Mouse (Mus musculus) hindbrain, postnatal 0 days (tissue): Measurements from ENCODE around the gene Tlcd1. TPM values are rescaled to one million over a fixed set of nuclear protein-coding genes. Genes with fewer than 3 reads are reported as not detected.
A peak's percentile ranks its signal among the peaks of the same experiment; 100 is the strongest.

Experiments used
- ATAC-seq: fragments of 200-750 bp; cut with Nextera tagmentation; 2 replicates; pipeline ENCODE4 v1.8.0; 2017; ENCODE audit warnings: mild to moderate bottlenecking, moderate TSS enrichment, moderate library complexity
- DNase-seq: peaks from one replicate; pipeline ENCODE4 v3.0.0-alpha.2; 2015; ENCODE audit warnings: low spot score
- H3K27ac ChIP-seq: fragments of 300-500 bp; sonication (generic); 2 replicates; pipeline ENCODE4 v1.5.1; 2014; ENCODE audit warnings: mild to moderate bottlenecking
- H3K27me3 ChIP-seq: fragments of 300-500 bp; sonication (generic); 2 replicates; pipeline ENCODE4 v1.6.1; 2014; ENCODE audit warnings: low read length, mixed read lengths; ENCODE audit not compliant: insufficient read depth
- H3K36me3 ChIP-seq: fragments of 300-500 bp; sonication (generic); 2 replicates; pipeline ENCODE4 v1.6.1; 2014; ENCODE audit warnings: low read length, mixed read lengths; ENCODE audit not compliant: insufficient read depth
- H3K4me1 ChIP-seq: fragments of 300-500 bp; sonication (generic); 2 replicates; pipeline ENCODE4 v1.6.1; 2014; ENCODE audit warnings: antibody characterized with exemption, low read length, mixed read lengths; ENCODE audit not compliant: insufficient read depth
- H3K4me2 ChIP-seq: fragments of 300-500 bp; sonication (generic); 2 replicates; pipeline ENCODE4 v1.6.1; 2014; ENCODE audit warnings: low read depth, mild to moderate bottlenecking, low read length, moderate library complexity, mixed read lengths
- H3K4me3 ChIP-seq: fragments of 300-500 bp; sonication (generic); 2 replicates; pipeline ENCODE4 v1.5.1; 2014; ENCODE audit warnings: low read length
- H3K9ac ChIP-seq: fragments of 300-500 bp; sonication (generic); replicated peaks from 2 replicates; pipeline ENCODE4 v1.6.1; 2014; ENCODE audit warnings: mild to moderate bottlenecking, low read length, moderate library complexity, mixed read lengths
- H3K9me3 ChIP-seq: fragments of 300-500 bp; sonication (generic); 2 replicates; pipeline ENCODE4 v1.6.1; 2016; ENCODE audit warnings: low read length, mixed read lengths
- CTCF ChIP-seq: IDR thresholded peaks from 2 replicates; pipeline ENCODE4 v1.5.1; 2016; ENCODE audit warnings: antibody characterized with exemption, control low read depth, low read depth
- WGBS: fragments of 180-500 bp; shearing (Covaris S2); extraction: QIAGEN DNeasy Blood & Tissue Kit; methylation state at CpG from one replicate; pipeline ENCODE4 v1.1.7; 2014; 5-methylcytosine and 5-hydroxymethylcytosine counted together
- polyA plus RNA-seq: library from polyadenylated mRNA; unstranded; fragments of >200 nt; fragmentation: Nextera tagmentation; extraction: Ambion mirVana; gene quantifications from 2 replicates; pipeline ENCODE4 v1.2.1, GENCODE M21; 2015
- total RNA-seq: library from RNA; depleted of rRNA; stranded (reverse); fragments of >200 nt; gene quantifications from 2 replicates; pipeline ENCODE4 v1.2.3, GENCODE M21; 2014

Tlcd1 gene
- total and polyA plus RNA-seq, 2 experiments from 2014 or later = 36.8 to 46.1 TPM

- Histone ChIP-seq H3K27ac (peak overlapping the region; percentile 88), H3K4me3 (no peak overlapping the region), H3K9me3 (no peaks in the 10 kb centered on the region), H3K27me3 (no peaks in the 10 kb centered on the region), H3K9ac (no peak overlapping the region), H3K4me1 (peaks cover 18% of the 10 kb centered on the region), H3K4me2 (0 out of 2 replicates have a peak overlapping the region, but pooled peaks have one; percentile 2), H3K36me3 (peaks cover 39% of the 10 kb centered on the region)
- DNase-seq (peak; percentile 95), ATAC-seq (peak; percentile 88)
- 15% methylated on average over 9 of the region's 9 CpGs for WGBS
- TF ChIP-seq CTCF = no peak
Measured at GRCm38 (mm10) chr11:78152299-78153231, 23.9 kb upstream of the Tlcd1 start.

GRCm38 (mm10) chr11:78153778-78154177, 22.7 kb upstream of the Tlcd1 start:
- no peak overlapping the region for H3K4me2 ChIP-seq
- H3K4me1 ChIP-seq = peaks cover 18% of the 10 kb centered on the region
- no peak overlapping the region for H3K4me3 ChIP-seq
- no peaks in the 10 kb centered on the region for H3K9me3 ChIP-seq
- peak overlapping the region; percentile 88 for H3K27ac ChIP-seq
- peaks cover 46% of the 10 kb centered on the region for H3K36me3 ChIP-seq
- TF ChIP-seq CTCF = no peak
- H3K27me3 ChIP-seq = no peaks in the 10 kb centered on the region
- 56% methylated on average over 13 of the region's 13 CpGs for WGBS
- ATAC-seq (no peak), DNase-seq (peak; percentile 45)
- no peak overlapping the region; the same call in 1 of the 2 replicates for H3K9ac ChIP-seq

GRCm38 (mm10) chr11:78155674-78156073, 20.8 kb upstream of the Tlcd1 start:
- no peak for ATAC-seq

GRCm38 (mm10) chr11:78156156-78156699, 20.3 kb upstream of the Tlcd1 start:
- DNase-seq (no peak), ATAC-seq (no peak)
- H3K4me3 ChIP-seq = no peak overlapping the region
- H3K36me3 ChIP-seq = peaks cover 53% of the 10 kb centered on the region
- no peak overlapping the region for H3K4me2 ChIP-seq
- TF ChIP-seq CTCF = no peak
- H3K27ac ChIP-seq = peak overlapping the region; percentile 88; the same call in 1 of the 2 replicates
- peaks cover 18% of the 10 kb centered on the region for H3K4me1 ChIP-seq
- no peaks in the 10 kb centered on the region for H3K9me3 ChIP-seq
- 69% methylated on average over 6 of the region's 6 CpGs for WGBS
- H3K9ac ChIP-seq = no peak overlapping the region
- no peaks in the 10 kb centered on the region for H3K27me3 ChIP-seq

More at GRCm38 (mm10) chr11:78155674-78156073, 20.8 kb upstream of the Tlcd1 start:
- Histone ChIP-seq H3K27ac (peak overlapping the region; percentile 88; the same call in 1 of the 2 replicates), H3K36me3 (peaks cover 48% of the 10 kb centered on the region), H3K4me2 (no peak overlapping the region), H3K4me3 (no peak overlapping the region), H3K27me3 (no peaks in the 10 kb centered on the region), H3K4me1 (peaks cover 18% of the 10 kb centered on the region), H3K9me3 (no peaks in the 10 kb centered on the region), H3K9ac (no peak overlapping the region)
- DNase-seq = no peak
- TF ChIP-seq CTCF = no peak
- 51% methylated on average over 5 of the region's 5 CpGs for WGBS

GRCm38 (mm10) chr11:78159096-78159495, 17.4 kb upstream of the Tlcd1 start:
- Histone ChIP-seq H3K4me1 (peaks cover 16% of the 10 kb centered on the region), H3K9me3 (no peaks in the 10 kb centered on the region), H3K4me3 (no peak overlapping the region), H3K9ac (no peak overlapping the region), H3K27me3 (no peaks in the 10 kb centered on the region), H3K27ac (no peak overlapping the region), H3K36me3 (peaks cover 53% of the 10 kb centered on the region), H3K4me2 (no peak overlapping the region)
- TF ChIP-seq CTCF = peak; percentile 99
- WGBS = 29% methylated on average over 2 of the region's 2 CpGs
- peak; percentile 63 for ATAC-seq
- peak; percentile 92 for DNase-seq

GRCm38 (mm10) chr11:78159557-78159956, 17.0 kb upstream of the Tlcd1 start:
- H3K4me3 ChIP-seq = no peak overlapping the region
- no peak overlapping the region for H3K4me2 ChIP-seq
- DNase-seq (no peak), ATAC-seq (no peak)
- 78% methylated on average over 7 of the region's 7 CpGs for WGBS
- H3K36me3 ChIP-seq = peaks cover 48% of the 10 kb centered on the region
- no peaks in the 10 kb centered on the region for H3K9me3 ChIP-seq
- H3K9ac ChIP-seq = no peak overlapping the region
- H3K4me1 ChIP-seq = peaks cover 14% of the 10 kb centered on the region
- no peak for TF ChIP-seq CTCF
- H3K27ac ChIP-seq = no peak overlapping the region
- no peaks in the 10 kb centered on the region for H3K27me3 ChIP-seq

GRCm38 (mm10) chr11:78160171-78160570, 16.3 kb upstream of the Tlcd1 start:
- peaks cover 12% of the 10 kb centered on the region for H3K4me1 ChIP-seq
- H3K4me2 ChIP-seq = no peak overlapping the region
- no peak overlapping the region for H3K4me3 ChIP-seq
- H3K27ac ChIP-seq = no peak overlapping the region
- DNase-seq = no peak
- peaks cover 42% of the 10 kb centered on the region for H3K36me3 ChIP-seq
- H3K9ac ChIP-seq = no peak overlapping the region
- TF ChIP-seq CTCF = no peak
- WGBS = 87% methylated on average over 18 of the region's 18 CpGs
- no peaks in the 10 kb centered on the region for H3K27me3 ChIP-seq
- no peak for ATAC-seq
- no peaks in the 10 kb centered on the region for H3K9me3 ChIP-seq
